In the genomic region with DNA sequence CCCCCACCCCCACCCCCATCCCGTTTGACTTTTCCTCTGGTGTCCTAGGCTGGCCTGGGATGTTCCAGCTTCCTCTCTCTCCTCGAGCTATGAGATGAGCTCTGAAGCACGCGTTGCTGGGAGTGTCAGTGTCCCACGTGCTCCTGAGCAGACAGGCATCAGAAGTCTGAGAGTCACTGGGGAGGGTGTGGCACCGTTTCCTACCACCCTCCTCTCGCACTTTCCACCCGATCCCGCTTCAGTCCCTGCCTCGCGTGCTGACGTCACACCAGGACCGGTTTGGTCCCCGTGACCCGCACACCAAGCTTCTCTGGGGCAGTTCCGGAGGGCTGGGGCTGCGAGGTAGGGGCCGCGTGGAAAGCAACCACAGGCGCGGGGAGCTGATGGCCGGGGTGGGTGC, we compare ENCODE assay signal across 8 mouse cellular contexts. TPM values are rescaled to one million over a fixed set of nuclear protein-coding genes. Genes with fewer than 3 reads are reported as not detected.
DNase-seq lines count a peak whose midpoint lies in the region; ATAC-seq and TF ChIP-seq lines count a peak whose summit lies in the region.

No protein-coding gene starts in this region.

- no peak for TF ChIP-seq POLR2A in kidney, adult 2 months (IDR thresholded peaks at IDR 0.05; ENCODE audit: low read depth, low read length)

- H3K4me1 ChIP-seq in kidney, adult 2 months (ENCODE audit: control insufficient read depth, insufficient read depth, low read length): no peaks in the 10 kb centered on the region
- peaks cover 10% of the 10 kb centered on the region for H3K4me1 ChIP-seq in heart, embryonic 13.5 days
- peaks cover 9% of the 10 kb centered on the region for H3K4me1 ChIP-seq in limb, embryonic 12.5 days (replicated peaks)
- peaks cover 9% of the 10 kb centered on the region for H3K4me1 ChIP-seq in midbrain, embryonic 12.5 days

- H3K4me2 ChIP-seq in heart, embryonic 13.5 days: peak overlapping the region; percentile 71
- H3K4me2 ChIP-seq in limb, embryonic 12.5 days: peak overlapping the region; percentile 63
- H3K4me2 ChIP-seq in midbrain, embryonic 12.5 days (replicated peaks): peak overlapping the region; percentile 54

- ATAC-seq in heart, embryonic 13.5 days (ENCODE audit: extremely low read depth, insufficient number of reproducible peaks, low FRiP score, low TSS enrichment): no peak
- ATAC-seq in limb, embryonic 12.5 days (ENCODE audit: insufficient number of reproducible peaks, insufficient read depth, low FRiP score, low TSS enrichment, low read depth): no peak
- no peak for ATAC-seq in midbrain, embryonic 12.5 days (ENCODE audit: low FRiP score, low read depth)

- H3K9me3 ChIP-seq in heart, embryonic 13.5 days: no peaks in the 10 kb centered on the region
- H3K9me3 ChIP-seq in limb, embryonic 12.5 days: peaks cover 8% of the 10 kb centered on the region; the same call in 1 of the 2 replicates
- no peaks in the 10 kb centered on the region for H3K9me3 ChIP-seq in midbrain, embryonic 12.5 days

- no peak for TF ChIP-seq CTCF in kidney, adult 2 months (conservative IDR thresholded peaks at IDR 0.05; ENCODE audit: insufficient read depth, insufficient read length, low read depth, low read length)

- WGBS in kidney, adult 2 months: 1% methylated on average over 22 of the region's 22 CpGs
- under 1% methylated on average over 22 of the region's 22 CpGs for WGBS in heart, embryonic 13.5 days
- WGBS in limb, embryonic 12.5 days: under 1% methylated on average over 22 of the region's 22 CpGs
- 1% methylated on average over 22 of the region's 22 CpGs for WGBS in midbrain, embryonic 12.5 days

- peak; percentile 24 for DNase-seq in kidney, adult 2 months
- no peak for DNase-seq in kidney, adult 11 months
- peak; percentile 51 for DNase-seq in adrenal gland, postnatal 36 days
- DNase-seq in thymus, postnatal 25 days: peak; percentile 22
- no peak for DNase-seq in ovary, postnatal 36 days (ENCODE audit: low spot score)

- H3K27me3 ChIP-seq in kidney, adult 2 months (replicated peaks; ENCODE audit: control insufficient read depth, insufficient read depth, low read length): no peaks in the 10 kb centered on the region
- H3K27me3 ChIP-seq in heart, embryonic 13.5 days (replicated peaks): peaks cover 38% of the 10 kb centered on the region
- peaks cover 46% of the 10 kb centered on the region for H3K27me3 ChIP-seq in limb, embryonic 12.5 days
- H3K27me3 ChIP-seq in midbrain, embryonic 12.5 days: peaks cover 49% of the 10 kb centered on the region

- no peaks in the 10 kb centered on the region for H3K36me3 ChIP-seq in kidney, adult 2 months (ENCODE audit: control insufficient read depth, insufficient read depth, low read length)
- no peaks in the 10 kb centered on the region for H3K36me3 ChIP-seq in heart, embryonic 13.5 days
- no peaks in the 10 kb centered on the region for H3K36me3 ChIP-seq in limb, embryonic 12.5 days
- no peaks in the 10 kb centered on the region for H3K36me3 ChIP-seq in midbrain, embryonic 12.5 days

- peak overlapping the region; percentile 69 for H3K9ac ChIP-seq in heart, embryonic 13.5 days
- H3K9ac ChIP-seq in limb, embryonic 12.5 days (replicated peaks): peak overlapping the region; percentile 48; the same call in 1 of the 2 replicates
- H3K9ac ChIP-seq in midbrain, embryonic 12.5 days (replicated peaks): 0 out of 2 replicates have a peak overlapping the region, but pooled peaks have one; percentile 28

- peak overlapping the region; percentile 21; the same call in 1 of the 2 replicates for H3K4me3 ChIP-seq in kidney, adult 2 months (ENCODE audit: insufficient read depth, low read depth, low read length)
- H3K4me3 ChIP-seq in heart, embryonic 13.5 days: peak overlapping the region; percentile 44
- H3K4me3 ChIP-seq in limb, embryonic 12.5 days (replicated peaks): peak overlapping the region; percentile 37
- H3K4me3 ChIP-seq in midbrain, embryonic 12.5 days: peak overlapping the region; percentile 29

- no peak overlapping the region for H3K27ac ChIP-seq in kidney, adult 2 months (ENCODE audit: insufficient read depth, low read depth, low read length)
- H3K27ac ChIP-seq in heart, embryonic 13.5 days (replicated peaks): no peak overlapping the region
- no peak overlapping the region for H3K27ac ChIP-seq in limb, embryonic 12.5 days
- no peak overlapping the region for H3K27ac ChIP-seq in midbrain, embryonic 12.5 days (replicated peaks)

RNA-seq across cellular contexts. Expression of a gene that starts 11.4 kb away (rescaled TPM):
- 3.9 and 4.5 TPM in 2 replicates for polyA plus RNA-seq in kidney, adult 2 months (2012; rRNA removed)
- total RNA-seq in adrenal gland, postnatal 36 days (2021): under 1 TPM; 0.50 to 0.66 TPM
- 0.59 and 0.60 TPM in 2 replicates for polyA plus RNA-seq in heart, embryonic 13.5 days (2015; fragmentation: Nextera tagmentation; extraction: Ambion mirVana)
- 0.89 and 0.93 TPM in 2 replicates for polyA plus RNA-seq in limb, embryonic 12.5 days (2016; fragmentation: Nextera tagmentation; extraction: Ambion mirVana)
- polyA plus RNA-seq in midbrain, embryonic 12.5 days (2016; fragmentation: Nextera tagmentation; extraction: Ambion mirVana): 1.1 and 1.3 TPM in 2 replicates

RNA-seq across cellular contexts. Expression of a gene that starts 30.5 kb away (rescaled TPM):
- 16.3 and 20.4 TPM in 2 replicates for polyA plus RNA-seq in kidney, adult 2 months (2012; rRNA removed)
- total RNA-seq in adrenal gland, postnatal 36 days (2021): 10 to 100 TPM; 16.4 to 25.6 TPM
- 12.9 and 13.9 TPM in 2 replicates for polyA plus RNA-seq in heart, embryonic 13.5 days (2015; fragmentation: Nextera tagmentation; extraction: Ambion mirVana)
- 22.4 and 23.5 TPM in 2 replicates for polyA plus RNA-seq in limb, embryonic 12.5 days (2016; fragmentation: Nextera tagmentation; extraction: Ambion mirVana)
- polyA plus RNA-seq in midbrain, embryonic 12.5 days (2016; fragmentation: Nextera tagmentation; extraction: Ambion mirVana): 22.2 TPM in 2 replicates

RNA-seq across cellular contexts. Expression of a gene that starts 33.1 kb away (rescaled TPM):
- 23.1 and 27.2 TPM in 2 replicates for polyA plus RNA-seq in kidney, adult 2 months (2012; rRNA removed)
- total RNA-seq in adrenal gland, postnatal 36 days (2021): 10 to 100 TPM; 18.6 to 19.7 TPM
- polyA plus RNA-seq in heart, embryonic 13.5 days (2015; fragmentation: Nextera tagmentation; extraction: Ambion mirVana): 8.0 and 10.3 TPM in 2 replicates
- 26.0 and 28.8 TPM in 2 replicates for polyA plus RNA-seq in limb, embryonic 12.5 days (2016; fragmentation: Nextera tagmentation; extraction: Ambion mirVana)
- polyA plus RNA-seq in midbrain, embryonic 12.5 days (2016; fragmentation: Nextera tagmentation; extraction: Ambion mirVana): 26.9 and 29.3 TPM in 2 replicates

Comparison
In these comparisons a context has a peak if more than half of its experiments do, and no peak if none do; other contexts are left out.
1. DNase-seq: peak in kidney, adult 2 months (single experiment), adrenal gland, postnatal 36 days (2 of 2) and thymus, postnatal 25 days (single experiment); none in kidney, adult 11 months (single experiment) and ovary, postnatal 36 days (single experiment).
2. Peak in every context shown above with its lines, with median percentiles within 50 percentile points of each other: H3K4me3 ChIP-seq, H3K4me2 ChIP-seq and H3K9ac ChIP-seq.